ENCODE assay signal across 7 mouse cellular contexts in genomic region chr4:109476554-109477014, GRCm38 (mm10). TPM values are rescaled to one million over a fixed set of nuclear protein-coding genes. Genes with fewer than 3 reads are reported as not detected.
DNase-seq lines count a peak whose midpoint lies in the region; ATAC-seq lines count a peak whose summit lies in the region.

No protein-coding gene starts in this region.

- H3K9me3 ChIP-seq in embryonic facial prominence, embryonic 10.5 days: no peaks in the 10 kb centered on the region
- no peaks in the 10 kb centered on the region for H3K9me3 ChIP-seq in limb, embryonic 11.5 days (ENCODE audit: control insufficient read depth, low read length)
- H3K9me3 ChIP-seq in midbrain, embryonic 14.5 days (ENCODE audit: control insufficient read depth, low read length): no peaks in the 10 kb centered on the region

- peak overlapping the region; percentile 98 for H3K27ac ChIP-seq in embryonic facial prominence, embryonic 10.5 days (replicated peaks)
- H3K27ac ChIP-seq in limb, embryonic 11.5 days (replicated peaks; ENCODE audit: low read depth, low read length): peak overlapping the region; percentile 94
- peak overlapping the region; percentile 97 for H3K27ac ChIP-seq in midbrain, embryonic 14.5 days (replicated peaks; ENCODE audit: low read depth, low read length)

- H3K4me3 ChIP-seq in embryonic facial prominence, embryonic 10.5 days: peak overlapping the region; percentile 88
- H3K4me3 ChIP-seq in limb, embryonic 11.5 days (ENCODE audit: low read depth, low read length): peak overlapping the region; percentile 85
- H3K4me3 ChIP-seq in midbrain, embryonic 14.5 days (replicated peaks; ENCODE audit: low read depth, low read length): peak overlapping the region; percentile 91

- peak overlapping the region; percentile 70 for H3K4me2 ChIP-seq in limb, embryonic 11.5 days (ENCODE audit: low read depth, severe bottlenecking)
- H3K4me2 ChIP-seq in midbrain, embryonic 14.5 days (ENCODE audit: low read length): peak overlapping the region; percentile 82

- peak; percentile 96 for DNase-seq in adrenal gland, postnatal 10 days
- peak; percentile 96 for DNase-seq in embryonic facial prominence, embryonic 10.5 days (ENCODE audit: low spot score)
- peak; percentile 99 for DNase-seq in heart, adult 11 months
- peak; percentile 94 for DNase-seq in kidney, adult 18-20 months
- peak; percentile 93 for DNase-seq in limb, embryonic 11.5 days (ENCODE audit: low spot score)
- DNase-seq in midbrain, embryonic 14.5 days: peak; percentile 96
- DNase-seq in spleen, adult 18-20 months: peak; percentile 73 to 87

- peak; percentile 99 for ATAC-seq in limb, embryonic 11.5 days (ENCODE audit: insufficient number of reproducible peaks, low FRiP score, low TSS enrichment, low read depth)
- peak; percentile 99 for ATAC-seq in midbrain, embryonic 14.5 days (ENCODE audit: low FRiP score, low TSS enrichment)

- peak overlapping the region; percentile 96 for H3K9ac ChIP-seq in limb, embryonic 11.5 days (ENCODE audit: low read length)
- peak overlapping the region; percentile 98 for H3K9ac ChIP-seq in midbrain, embryonic 14.5 days (replicated peaks; ENCODE audit: low read length)

- H3K27me3 ChIP-seq in embryonic facial prominence, embryonic 10.5 days (replicated peaks; ENCODE audit: low read depth, poor library complexity, severe bottlenecking): peaks cover 3% of the 10 kb centered on the region; the same call in 1 of the 2 replicates
- H3K27me3 ChIP-seq in limb, embryonic 11.5 days (ENCODE audit: control insufficient read depth, insufficient read depth, low read length): no peaks in the 10 kb centered on the region
- no peaks in the 10 kb centered on the region for H3K27me3 ChIP-seq in midbrain, embryonic 14.5 days (ENCODE audit: control insufficient read depth, insufficient read depth, low read length)

- peaks cover 11% of the 10 kb centered on the region for H3K4me1 ChIP-seq in embryonic facial prominence, embryonic 10.5 days
- 0 out of 2 replicates have a peak, but pooled peaks cover 3% of the 10 kb centered on the region for H3K4me1 ChIP-seq in limb, embryonic 11.5 days (ENCODE audit: control insufficient read depth, insufficient read depth, low read length)
- H3K4me1 ChIP-seq in midbrain, embryonic 14.5 days (ENCODE audit: control insufficient read depth, insufficient read depth, low read length): peaks cover 10% of the 10 kb centered on the region

- WGBS in embryonic facial prominence, embryonic 10.5 days: under 1% methylated on average over 38 of the region's 39 CpGs
- WGBS in limb, embryonic 11.5 days: under 1% methylated on average over 35 of the region's 39 CpGs
- WGBS in midbrain, embryonic 14.5 days: under 1% methylated on average over 38 of the region's 39 CpGs

- peaks cover 20% of the 10 kb centered on the region for H3K36me3 ChIP-seq in embryonic facial prominence, embryonic 10.5 days (replicated peaks)
- peaks cover 3% of the 10 kb centered on the region; the same call in 1 of the 2 replicates for H3K36me3 ChIP-seq in limb, embryonic 11.5 days (ENCODE audit: control insufficient read depth, insufficient read depth, low read length)
- H3K36me3 ChIP-seq in midbrain, embryonic 14.5 days (ENCODE audit: control insufficient read depth, insufficient read depth, low read length): no peaks in the 10 kb centered on the region

RNA-seq across cellular contexts. Expression of gene Rnf11, which starts 7.9 kb away (rescaled TPM):
- total RNA-seq in adrenal gland, postnatal 10 days (2021): 100 to 1,000 TPM; 115 to 119 TPM
- 22.0 and 22.2 TPM in 2 replicates for polyA plus RNA-seq in embryonic facial prominence, embryonic 10.5 days (2016; fragmentation: Nextera tagmentation; extraction: Ambion mirVana)
- 36.1 and 36.9 TPM in 2 replicates for polyA plus RNA-seq in limb, embryonic 11.5 days (2014; fragmentation: Nextera tagmentation; extraction: Ambion mirVana)
- 84.5 and 104 TPM in 2 replicates for polyA plus RNA-seq in midbrain, embryonic 14.5 days (2014; fragmentation: Nextera tagmentation; extraction: Ambion mirVana)

RNA-seq across cellular contexts. Expression of gene 4930522H14Rik, which starts 54.5 kb away (rescaled TPM):
- not detected for total RNA-seq in adrenal gland, postnatal 10 days (2021)
- polyA plus RNA-seq in embryonic facial prominence, embryonic 10.5 days (2016; fragmentation: Nextera tagmentation; extraction: Ambion mirVana): not detected in 2 replicates
- not detected in 2 replicates for polyA plus RNA-seq in limb, embryonic 11.5 days (2014; fragmentation: Nextera tagmentation; extraction: Ambion mirVana)
- not detected in 2 replicates for polyA plus RNA-seq in midbrain, embryonic 14.5 days (2014; fragmentation: Nextera tagmentation; extraction: Ambion mirVana)

Comparison
In these comparisons a context has a peak if more than half of its experiments do, and no peak if none do; other contexts are left out.
1. Peak in every context shown above with its lines: DNase-seq, ATAC-seq, H3K4me3 ChIP-seq and H3K27ac ChIP-seq.